Mouse (Mus musculus) adrenal gland, postnatal 25 days (tissue): Measurements from ENCODE around the gene Pigl. TPM values are rescaled to one million over a fixed set of nuclear protein-coding genes. Genes with fewer than 3 reads are reported as not detected.

ENCODE experiments used
- DNase-seq: peaks from one replicate; pipeline ENCODE4 v3.0.0; 2021; ENCODE audit warnings: mixed read lengths
- total RNA-seq: library from RNA; stranded (reverse); gene quantifications from 2 replicates; pipeline ENCODE4 v1.2.3, GENCODE M21; 2021

The Pigl gene
- total RNA-seq, 1 experiment from 2014 or later, result 12.0 TPM

- DNase-seq, result peak; percentile 71
These were observed 100.8 kb downstream of the Pigl start for GRCm38 (mm10) chr11:62558961-62559646.

GRCm38 (mm10) chr11:62560463-62561016, 102.3 kb downstream of the Pigl start:
- peak; percentile 33 for DNase-seq

GRCm38 (mm10) chr11:62563590-62563989, 105.3 kb downstream of the Pigl start:
- DNase-seq, result no peak

Other genes with a start within 250 kb of the Pigl start
- gene Adora2b, start 209.5 kb upstream of the Pigl start, total RNA-seq, result 0.76 and 0.81 TPM in 2 replicates
- 20.2 and 22.1 TPM in 2 replicates for gene Zswim7, start 177.1 kb upstream of the Pigl start, total RNA-seq
- 36.2 and 43.9 TPM in 2 replicates for gene Ttc19, start 177.0 kb upstream of the Pigl start, total RNA-seq
- 241 and 268 TPM in 2 replicates for gene Ncor1, start 81 bp downstream of the Pigl start, total RNA-seq
- 40.0 and 44.4 TPM in 2 replicates for gene Cenpv, start 80.8 kb downstream of the Pigl start, total RNA-seq
- 1,162 and 1,405 TPM in 2 replicates for gene Ubb, start 92.7 kb downstream of the Pigl start, total RNA-seq
- gene Trpv2, start 116.0 kb downstream of the Pigl start, total RNA-seq, result 1.6 and 1.9 TPM in 2 replicates
- gene Lrrc75a, start 190.1 kb downstream of the Pigl start, total RNA-seq, result 37.2 and 44.9 TPM in 2 replicates
- gene Mmgt2, start 190.2 kb downstream of the Pigl start, total RNA-seq, result 35.7 and 49.0 TPM in 2 replicates